Mouse (Mus musculus) right cerebral cortex, adult 18-20 months (tissue): ENCODE measurements around the gene Naa30.

ENCODE experiments used
- DNase-seq: peaks from one replicate; pipeline ENCODE4 v3.0.0; 2022; ENCODE audit warnings: mixed read lengths

The Naa30 gene

GRCm38 (mm10) chr14:49226986-49227385, 55.0 kb downstream of the Naa30 start:
- DNase-seq = no peak

GRCm38 (mm10) chr14:49231845-49232244, 59.8 kb downstream of the Naa30 start:
- DNase-seq = no peak

GRCm38 (mm10) chr14:49234788-49235515, 62.9 kb downstream of the Naa30 start:
- peak; percentile 48 for DNase-seq

GRCm38 (mm10) chr14:49238206-49238605, 66.2 kb downstream of the Naa30 start:
- peak; percentile 71 for DNase-seq
